Mouse (Mus musculus): ENCODE results near the gene Dlec1. TPM values are rescaled to one million over a fixed set of nuclear protein-coding genes. Genes with fewer than 3 reads are reported as not detected.

Dlec1 gene
- polyA plus RNA-seq, 1 experiment: 1.8 TPM

DNA sequence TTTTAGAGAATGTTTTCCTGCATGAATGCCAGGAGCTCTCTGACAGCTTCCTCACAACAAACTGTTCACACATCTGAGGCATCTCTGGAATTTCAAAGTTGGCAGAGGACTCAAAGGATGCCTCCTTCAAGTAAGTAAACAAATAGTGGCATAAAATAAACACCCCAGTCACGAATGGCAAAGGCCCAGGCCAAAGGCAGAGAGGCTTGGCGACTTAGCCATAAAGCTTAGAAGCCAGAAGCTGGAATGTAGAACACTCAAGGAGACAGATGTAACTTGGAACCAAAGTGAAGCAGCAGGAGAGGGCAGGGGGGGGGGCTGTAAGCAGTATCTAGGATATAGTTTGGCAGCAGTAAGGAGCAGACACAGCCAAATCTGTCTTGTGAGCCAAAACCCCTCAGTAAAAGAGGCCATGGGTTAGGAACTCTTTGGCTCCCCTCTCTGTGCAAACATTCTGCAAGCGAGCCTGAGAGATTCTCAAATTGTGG is 79.0 kb downstream of the Dlec1 start:
- H3K27ac ChIP-seq (ENCODE audit: insufficient read depth, low read length): no peak overlapping the region
- no peaks in the 10 kb centered on the region for H3K4me1 ChIP-seq (ENCODE audit: control insufficient read depth, insufficient read depth, low read length)
- TF ChIP-seq CTCF (IDR thresholded peaks at IDR 0.05; ENCODE audit: borderline replicate concordance, insufficient read depth, low read length) (no peak), POLR2A (IDR thresholded peaks at IDR 0.05; ENCODE audit: low read depth, low read length) (no peak)
- H3K4me3 ChIP-seq (ENCODE audit: insufficient read depth, low read length): no peak overlapping the region

DNA sequence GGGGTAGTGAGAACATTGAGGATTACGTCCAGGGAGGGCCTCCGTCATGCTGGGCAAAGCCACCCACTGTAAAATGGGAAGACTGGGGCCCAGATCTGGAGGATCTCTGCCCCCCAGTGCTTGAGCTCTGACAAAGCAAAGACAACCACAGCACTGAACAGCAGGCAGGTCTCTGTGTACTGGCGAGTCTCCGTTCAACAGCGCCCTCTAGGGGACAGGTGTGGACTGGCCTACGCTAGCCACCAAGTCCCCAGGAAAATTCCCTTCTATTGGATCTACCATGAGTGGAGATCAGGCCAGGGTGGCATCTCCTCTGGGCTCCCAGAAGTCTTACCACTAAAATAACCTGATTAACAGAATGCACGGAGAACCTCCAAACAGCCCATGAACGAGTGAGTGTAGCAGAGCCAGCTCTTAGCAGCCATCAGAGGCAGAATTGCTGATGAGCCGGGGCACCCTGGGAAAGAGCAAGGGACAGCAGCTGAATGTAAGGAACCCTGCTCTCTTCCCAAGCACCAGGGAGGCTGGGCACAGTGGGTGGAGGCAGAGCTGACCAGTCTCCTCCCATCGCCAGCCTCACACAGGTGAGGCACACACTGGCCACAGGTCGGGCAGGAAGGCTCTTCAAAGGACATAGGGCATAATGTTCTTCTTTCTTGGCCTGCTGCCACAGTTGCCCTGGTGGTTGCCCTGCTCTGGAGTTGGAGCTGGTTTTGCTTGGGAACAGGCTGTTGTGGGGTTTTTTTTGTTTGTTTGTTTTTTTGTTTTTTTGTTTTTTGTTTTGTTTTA is 90.1 kb downstream of the Dlec1 start:
- TF ChIP-seq CTCF (IDR thresholded peaks at IDR 0.05; ENCODE audit: borderline replicate concordance, insufficient read depth, low read length) (peak; percentile 48; the same call in 1 of the 2 replicates), POLR2A (IDR thresholded peaks at IDR 0.05; ENCODE audit: low read depth, low read length) (no peak)

More for the DNA sequence above, 90.1 kb downstream of the Dlec1 start:
- no peaks in the 10 kb centered on the region for H3K4me1 ChIP-seq (ENCODE audit: control insufficient read depth, insufficient read depth, low read length)
- H3K4me3 ChIP-seq (ENCODE audit: insufficient read depth, low read length): no peak overlapping the region
- H3K27ac ChIP-seq (ENCODE audit: insufficient read depth, low read length): no peak overlapping the region

Other genes starting within 250 kb of the Dlec1 start
- gene Ctdspl, start 176.0 kb upstream of the Dlec1 start, polyA plus RNA-seq (2011; ENCODE audit: insufficient read length, low read depth, missing spikeins): 17.5 and 25.1 TPM in 2 replicates
- 12.5 and 16.5 TPM in 2 replicates for gene Vill, start 49.7 kb upstream of the Dlec1 start, polyA plus RNA-seq (2011; ENCODE audit: insufficient read length, low read depth, missing spikeins)
- 28.3 and 38.7 TPM in 2 replicates for gene Plcd1, start 9.0 kb upstream of the Dlec1 start, polyA plus RNA-seq (2011; ENCODE audit: insufficient read length, low read depth, missing spikeins)
- gene Acaa1b, start 54.6 kb downstream of the Dlec1 start, polyA plus RNA-seq (2011; ENCODE audit: insufficient read length, low read depth, missing spikeins): 0.98 and 1.0 TPM in 2 replicates
- gene Gm47289, start 56.7 kb downstream of the Dlec1 start, polyA plus RNA-seq (2011; ENCODE audit: insufficient read length, low read depth, missing spikeins): not detected in 2 replicates
- not detected in 2 replicates for gene Slc22a13, start 106.6 kb downstream of the Dlec1 start, polyA plus RNA-seq (2011; ENCODE audit: insufficient read length, low read depth, missing spikeins)
- gene Oxsr1, start 219.9 kb downstream of the Dlec1 start, polyA plus RNA-seq (2011; ENCODE audit: insufficient read length, low read depth, missing spikeins): 53.8 and 56.0 TPM in 2 replicates
- gene Acaa1a, start 237.2 kb downstream of the Dlec1 start, polyA plus RNA-seq (2011; ENCODE audit: insufficient read length, low read depth, missing spikeins): 41.4 and 42.4 TPM in 2 replicates
- 25.8 and 27.7 TPM in 2 replicates for gene Myd88, start 238.9 kb downstream of the Dlec1 start, polyA plus RNA-seq (2011; ENCODE audit: insufficient read length, low read depth, missing spikeins)